Mouse (Mus musculus): ENCODE measurements around the gene Anks1b. TPM values are rescaled to one million over a fixed set of nuclear protein-coding genes. Genes with fewer than 3 reads are reported as not detected.

The Anks1b gene
- total RNA-seq, 2 experiments from 2014 or later: 0.62 to 1.3 TPM

DNA sequence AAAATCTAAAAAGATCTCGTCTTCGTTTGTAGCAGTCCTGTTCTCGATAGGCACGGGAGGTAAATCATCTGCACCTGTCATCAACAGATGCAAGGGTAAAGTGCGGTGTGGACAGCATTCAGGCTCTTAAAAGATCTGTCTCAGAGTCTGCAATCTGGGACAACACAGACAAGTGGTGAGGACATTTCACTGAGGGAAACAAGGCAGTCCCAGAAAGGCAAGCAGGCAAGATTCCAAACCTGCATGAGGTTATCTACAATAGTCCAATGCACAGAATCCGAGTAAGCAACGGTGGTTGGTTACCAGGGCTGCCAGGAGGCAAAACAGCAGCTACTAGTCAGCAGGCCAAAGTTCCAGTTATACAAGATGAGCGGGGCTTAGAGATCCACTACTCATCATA is 912.4 kb downstream of the Anks1b start:
- DNase-seq (ENCODE audit: low spot score in 2 of 2): no peak

DNA sequence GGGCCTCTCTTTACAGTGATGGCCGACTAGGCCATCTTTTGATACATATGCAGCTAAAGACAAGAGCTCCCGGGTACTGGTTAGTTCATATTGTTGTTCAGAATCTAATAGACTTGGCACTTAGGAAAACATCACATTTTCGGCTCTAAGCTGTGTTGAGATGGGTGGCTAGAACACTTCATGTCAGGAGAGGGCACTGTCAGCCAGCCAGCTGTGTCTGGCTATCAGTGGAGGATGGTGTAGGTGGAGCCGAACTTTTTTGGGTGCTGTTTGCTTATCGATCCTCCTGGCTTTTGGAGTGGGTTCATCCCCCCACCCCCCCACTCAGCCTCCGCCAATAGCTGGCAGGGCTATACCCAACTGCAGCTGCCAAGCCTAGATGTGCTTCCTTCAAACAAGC is 929.8 kb downstream of the Anks1b start:
- DNase-seq (ENCODE audit: low spot score in 2 of 2): no peak

DNA sequence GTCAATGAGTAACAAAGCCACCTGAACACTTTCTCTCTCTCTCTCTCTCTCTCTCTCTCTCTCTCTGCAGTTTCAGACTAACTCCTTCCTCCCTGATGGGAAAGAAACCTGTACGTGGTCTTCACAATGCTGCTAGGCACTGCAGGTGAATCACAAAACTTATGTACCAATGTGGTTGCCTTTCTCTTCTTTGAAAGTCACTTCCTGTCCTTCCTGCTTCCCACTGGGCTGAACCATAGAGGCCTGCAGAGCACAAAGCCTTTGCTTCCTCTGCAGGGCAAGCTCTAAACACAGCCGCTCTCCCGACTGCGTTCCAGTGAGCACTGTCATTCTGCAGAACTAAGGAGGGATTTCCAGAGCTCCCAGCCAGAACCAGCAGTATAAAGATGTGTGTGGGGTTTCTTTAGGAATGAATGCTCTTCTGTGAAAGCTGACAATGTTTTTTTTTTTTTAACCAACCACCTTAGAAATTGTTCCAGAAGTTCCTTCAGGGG is 931.3 kb downstream of the Anks1b start:
- DNase-seq (ENCODE audit: low spot score in 2 of 2): no peak

DNA sequence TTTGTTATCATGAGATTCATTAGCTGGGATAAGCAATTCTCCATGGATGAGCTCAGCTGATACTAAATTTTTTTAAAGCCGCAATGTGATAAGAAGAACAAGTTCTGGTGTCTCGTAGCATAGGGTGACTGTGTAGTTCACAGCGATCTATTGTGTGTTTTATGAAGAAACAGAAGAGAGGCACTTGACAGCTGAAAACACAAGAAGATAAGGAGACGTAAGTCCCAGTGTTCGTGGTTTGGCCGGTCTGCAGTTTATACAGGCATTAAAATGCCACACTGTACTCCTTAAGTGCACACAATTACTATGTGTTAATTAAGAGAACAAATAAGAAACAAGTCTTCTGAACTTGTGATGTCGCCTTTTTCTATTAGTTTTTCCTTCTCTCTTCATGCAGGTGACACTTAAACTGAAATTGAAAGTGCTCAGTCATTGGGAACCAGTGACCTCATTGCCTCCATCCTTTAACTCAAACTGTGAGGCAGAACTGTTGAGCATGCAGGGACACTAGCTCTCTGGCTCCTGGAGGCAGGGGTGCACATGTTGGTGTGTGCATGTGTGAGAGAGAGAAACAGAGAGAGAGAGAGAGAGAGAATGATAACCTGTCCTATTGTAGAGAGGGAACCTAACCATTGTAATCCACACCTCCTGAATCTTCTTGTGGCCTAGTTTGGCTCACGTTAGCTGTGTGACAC is 935.5 kb downstream of the Anks1b start:
- no peak for DNase-seq (ENCODE audit: low spot score in 2 of 2)

DNA sequence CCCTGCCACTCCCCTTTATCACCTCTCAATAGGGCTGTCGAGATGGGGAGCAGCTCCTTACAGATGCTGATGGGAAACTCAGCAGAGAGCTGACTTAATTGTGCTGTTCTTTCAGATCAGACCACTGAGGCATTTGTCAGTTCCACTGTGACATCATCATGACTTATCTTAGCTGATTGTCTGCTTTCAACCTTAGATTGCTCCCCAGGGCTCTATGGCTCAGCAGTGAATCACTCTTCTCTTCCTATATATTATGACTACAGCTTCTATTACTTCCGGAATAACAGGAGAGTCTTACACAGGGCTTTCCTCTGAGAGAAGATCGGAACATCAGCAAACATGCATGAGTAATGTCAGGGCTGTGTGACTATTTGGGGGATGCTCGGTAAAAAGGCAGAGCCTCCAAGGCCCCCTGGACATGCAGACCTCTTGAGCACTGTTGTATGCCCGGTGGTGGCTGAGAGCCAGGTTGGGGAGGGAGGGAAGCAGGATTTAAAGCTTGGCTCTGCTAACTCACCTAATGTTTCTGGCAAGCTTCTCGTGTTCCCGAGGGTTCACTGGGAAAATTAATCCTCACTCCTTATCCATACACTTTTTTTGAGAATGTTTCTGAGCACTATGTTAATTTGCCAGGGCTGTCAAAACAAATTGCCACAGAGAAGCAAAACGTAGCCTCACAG is 936.7 kb downstream of the Anks1b start:
- DNase-seq (ENCODE audit: low spot score in 2 of 2): no peak

DNA sequence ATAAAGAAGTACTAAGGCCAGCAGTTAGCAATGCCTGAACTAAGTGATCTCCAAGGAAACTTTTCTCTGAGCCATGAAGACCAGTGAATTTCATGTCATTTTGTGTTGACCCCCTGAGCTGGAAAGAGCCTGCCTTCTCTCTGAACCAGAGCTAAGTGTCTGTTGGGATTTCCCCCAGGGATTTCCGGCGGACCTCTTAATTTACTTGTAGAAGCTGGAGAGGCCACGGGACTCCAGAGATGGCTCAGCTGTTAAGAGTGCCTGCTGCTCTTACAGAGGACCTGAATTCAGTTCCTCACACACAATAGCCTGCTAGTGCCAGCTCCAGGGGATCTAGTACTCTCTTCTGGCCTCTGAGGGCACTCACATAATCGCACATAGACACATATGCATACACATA is 938.1 kb downstream of the Anks1b start:
- no peak for DNase-seq (ENCODE audit: low spot score in 2 of 2)

DNA sequence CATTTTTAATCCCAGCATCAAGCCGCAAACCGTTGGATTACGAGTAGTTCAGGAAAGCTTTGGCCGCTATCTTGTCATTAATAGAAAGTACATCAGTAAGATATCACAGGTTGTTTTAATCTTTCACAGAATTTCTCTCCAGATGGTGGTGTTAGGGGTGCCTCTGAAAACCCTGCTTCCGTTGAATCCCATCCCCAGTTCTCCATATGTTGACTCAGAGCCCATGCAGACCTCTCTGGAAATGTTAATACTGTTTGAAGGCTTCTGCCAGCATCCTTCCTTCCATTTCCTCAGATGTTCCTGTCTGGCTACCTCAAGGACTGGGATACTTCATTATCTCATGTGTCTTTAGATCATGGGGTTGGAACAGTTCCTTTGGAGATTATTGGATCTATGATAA is 940.0 kb downstream of the Anks1b start:
- DNase-seq (ENCODE audit: low spot score in 2 of 2): no peak

DNA sequence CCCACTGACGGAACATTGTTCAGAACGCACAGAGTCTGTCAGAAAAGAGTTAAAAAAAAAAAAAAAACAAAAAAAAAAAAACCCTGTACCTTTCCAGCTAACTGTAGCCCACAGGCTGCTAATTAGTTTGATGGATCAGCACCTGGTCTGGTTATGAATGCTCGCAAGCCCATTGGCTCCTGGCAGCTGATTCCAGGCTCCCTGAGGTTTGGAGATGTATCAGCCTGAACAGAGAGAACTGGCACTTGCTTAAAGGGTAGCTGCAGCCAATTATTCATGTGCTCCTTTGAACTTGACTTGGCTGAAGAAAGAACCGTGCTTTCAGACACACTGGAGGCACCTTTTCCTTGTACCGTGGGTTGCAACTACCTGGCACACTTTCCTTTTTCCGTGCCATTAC is 941.1 kb downstream of the Anks1b start:
- no peak for DNase-seq (ENCODE audit: low spot score in 2 of 2)

DNA sequence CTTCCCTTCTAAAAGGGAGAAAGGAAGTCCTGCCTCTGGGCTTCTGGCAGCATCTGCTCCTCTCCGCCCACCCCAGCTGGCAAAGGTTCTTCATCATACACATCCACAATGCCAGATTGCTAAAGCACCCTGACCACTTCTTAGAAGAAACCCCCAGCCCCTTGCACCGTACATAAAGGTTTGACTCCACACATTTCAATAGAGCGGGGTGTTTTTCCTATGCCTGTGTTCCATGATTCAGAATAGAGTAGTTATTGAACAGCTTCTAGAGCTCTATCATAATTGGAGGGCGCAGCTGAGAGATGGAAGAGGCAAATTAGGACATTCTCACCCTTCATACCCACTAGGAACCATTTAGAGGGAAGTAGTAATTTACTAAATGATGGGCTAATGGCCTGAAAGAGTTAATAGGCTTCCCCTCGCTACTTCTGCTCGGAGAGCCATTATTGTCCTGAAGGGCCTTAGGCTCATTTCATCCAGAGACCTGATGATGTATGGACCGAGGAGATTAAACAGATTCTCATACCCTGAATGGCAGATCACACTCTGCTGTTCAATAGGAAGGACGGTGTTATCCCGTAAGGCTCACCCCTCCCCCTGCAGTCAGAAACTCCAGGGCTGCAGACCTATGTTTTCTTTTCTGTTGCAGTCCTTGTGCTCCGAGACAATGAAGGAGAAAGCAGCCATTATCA is 945.1 kb downstream of the Anks1b start:
- no peak for DNase-seq (ENCODE audit: low spot score in 2 of 2)

DNA sequence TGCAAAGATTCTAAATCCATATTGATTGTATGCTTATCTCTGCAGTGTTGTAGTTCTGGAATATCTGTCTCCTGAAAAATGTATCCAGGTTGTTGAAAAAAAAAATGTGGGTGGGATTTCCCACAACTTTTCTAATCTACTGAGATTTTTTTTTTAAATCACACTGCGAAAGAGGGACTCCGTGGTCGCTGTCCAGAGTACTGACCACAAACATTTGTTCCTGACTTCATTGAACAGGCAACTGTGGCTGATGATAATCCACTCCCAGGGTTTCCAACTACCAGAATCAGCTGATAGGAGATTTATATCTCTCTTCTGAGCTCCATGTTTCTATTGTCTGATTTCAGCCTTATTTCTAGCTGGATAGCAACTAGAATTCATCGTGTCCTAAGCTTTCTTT is 950.1 kb downstream of the Anks1b start:
- peak in 1 of 2 experiments; percentile 31 for DNase-seq (ENCODE audit: low spot score in 2 of 2)

DNA sequence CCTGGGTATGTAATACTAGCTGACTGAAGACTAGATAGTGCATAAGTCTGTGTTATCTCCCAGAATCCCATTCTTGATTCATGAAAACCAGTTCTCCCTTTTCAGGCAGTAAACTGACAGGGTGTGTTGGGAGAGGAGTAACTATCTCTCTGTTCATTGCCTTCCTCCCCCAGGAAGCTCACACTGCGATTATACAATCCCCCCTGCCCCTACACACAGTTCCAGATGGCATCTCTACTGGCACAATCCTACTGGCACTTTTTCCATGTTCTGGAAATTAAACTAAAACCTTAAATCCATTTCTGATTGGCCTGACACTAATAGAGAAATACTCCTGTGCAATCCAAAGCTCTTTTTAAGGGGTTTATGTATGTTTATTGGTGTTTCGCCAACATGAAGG is 951.4 kb downstream of the Anks1b start:
- no peak for DNase-seq (ENCODE audit: low spot score in 2 of 2)

DNA sequence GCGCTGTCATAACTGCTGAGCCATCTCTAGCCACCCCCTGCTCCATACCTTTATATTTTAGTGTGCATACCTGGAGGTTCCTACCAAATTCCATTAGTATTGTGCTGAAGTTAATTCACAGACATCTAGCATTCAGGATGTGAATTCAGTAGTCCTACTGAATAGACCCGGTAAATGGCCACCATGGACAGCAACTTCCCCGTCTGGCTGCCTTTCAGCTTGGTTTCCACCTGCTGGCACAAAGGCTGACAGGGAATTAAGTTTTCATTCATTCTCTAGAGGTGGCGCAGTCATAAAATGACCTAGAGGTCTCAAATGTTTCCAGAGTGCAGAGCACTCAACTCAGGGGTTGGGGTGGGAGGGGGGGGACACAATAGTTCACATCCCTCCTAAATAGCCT is 953.6 kb downstream of the Anks1b start:
- peak in 1 of 2 experiments; percentile 29 for DNase-seq (ENCODE audit: low spot score in 2 of 2)

DNA sequence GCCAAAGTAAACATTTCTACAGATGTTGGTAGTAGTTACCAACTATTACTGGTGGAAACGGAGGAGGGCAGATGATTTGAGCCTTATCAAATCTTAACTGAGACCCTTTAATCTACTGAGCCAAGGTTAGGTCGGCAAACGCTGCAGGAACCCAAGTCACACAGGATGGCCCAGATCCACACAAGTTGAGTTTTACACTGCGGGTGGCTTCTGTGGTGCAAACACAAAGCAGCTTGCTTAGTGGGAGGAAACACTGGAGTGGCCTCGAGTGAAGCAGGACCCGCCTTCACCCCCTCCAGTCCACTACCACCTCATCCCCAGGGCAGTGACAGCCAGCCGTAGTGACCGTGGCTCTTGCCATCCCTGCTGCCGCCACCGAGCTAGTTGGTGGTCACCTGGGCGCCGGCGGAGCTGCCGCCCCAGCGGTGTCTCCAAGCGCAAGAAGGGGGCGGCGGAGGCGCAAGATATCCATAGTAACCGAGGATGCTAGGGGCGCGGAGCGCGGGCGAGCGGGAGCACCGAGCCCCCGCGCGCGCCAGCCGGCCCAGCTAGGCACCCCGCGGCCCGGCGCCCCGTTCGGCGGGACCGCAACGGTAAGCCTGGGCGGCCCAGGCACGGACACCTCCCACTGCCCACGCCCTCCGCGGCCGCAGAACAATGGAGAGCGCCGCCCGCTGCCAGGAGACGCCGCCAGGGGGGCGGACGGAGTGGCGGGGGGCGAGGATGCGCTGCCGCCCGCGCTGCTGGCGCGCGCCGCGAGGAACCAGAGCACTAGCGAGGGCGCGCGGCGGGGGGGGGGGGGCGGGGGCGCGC is 955.5 kb downstream of the Anks1b start:
- peak in 1 of 2 experiments; percentile 9 for DNase-seq (ENCODE audit: low spot score in 2 of 2)

DNA sequence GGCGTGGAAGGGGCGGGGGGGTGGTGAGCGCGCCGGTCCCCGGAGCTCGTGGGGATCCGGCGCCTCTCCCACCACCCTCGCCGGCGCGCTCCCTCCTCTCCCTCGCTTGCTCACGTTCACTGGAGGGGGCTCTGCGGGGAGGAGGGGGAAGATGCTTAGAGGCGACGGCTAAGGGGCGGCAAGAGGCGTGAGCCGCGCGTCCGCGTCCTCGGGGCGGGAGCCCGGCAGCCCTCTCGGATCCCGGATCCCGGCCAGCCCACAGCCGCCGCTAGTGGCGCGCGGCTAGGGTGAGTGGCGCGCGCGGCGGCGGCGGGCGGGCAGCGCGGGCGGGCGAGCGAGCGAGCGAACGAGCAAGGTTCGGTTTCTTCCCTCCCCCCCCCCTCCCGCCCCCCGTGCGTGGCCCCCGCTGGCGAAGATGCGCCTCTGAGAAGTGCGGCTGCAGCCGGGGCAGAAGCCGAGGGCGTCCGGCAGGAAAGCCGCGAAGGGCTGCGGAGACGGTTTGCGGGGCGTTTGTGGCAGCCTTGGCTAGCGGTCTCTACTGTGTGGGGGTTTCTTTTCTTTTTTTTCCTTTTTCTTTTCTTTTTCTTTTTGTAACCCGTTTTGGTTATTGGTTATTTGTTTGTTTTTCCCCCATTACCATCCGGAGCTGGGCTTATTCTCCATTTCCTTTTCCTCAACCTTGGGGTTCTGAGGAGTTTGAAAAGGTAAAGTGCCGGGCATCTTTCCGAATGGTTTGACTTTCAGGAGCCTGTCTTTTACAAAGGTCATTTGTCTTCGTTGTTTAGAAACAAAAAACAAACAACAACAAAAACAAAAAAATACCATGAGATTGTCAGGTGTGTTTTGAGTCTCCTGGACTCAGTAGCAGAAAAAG is 956.3 kb downstream of the Anks1b start:
- DNase-seq (ENCODE audit: low spot score in 2 of 2): peak; percentile 10 to 20

DNA sequence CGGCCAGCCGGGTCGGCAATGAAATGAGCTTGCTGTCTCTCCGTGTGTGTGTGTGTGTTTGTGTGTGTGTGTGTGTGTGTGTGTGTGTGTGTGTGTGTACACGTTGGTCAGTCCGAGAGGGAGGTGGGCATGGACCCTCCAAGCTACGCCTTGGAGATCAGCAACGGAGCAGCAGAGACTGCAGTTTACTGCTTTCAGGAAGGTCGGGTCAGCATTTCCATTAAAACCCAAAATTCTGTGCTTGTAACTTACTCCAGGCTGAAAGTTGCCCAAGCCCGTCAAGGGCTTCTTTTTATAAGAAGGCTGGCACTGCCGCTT is 956.9 kb downstream of the Anks1b start:
- DNase-seq (ENCODE audit: low spot score in 2 of 2): no peak

DNA sequence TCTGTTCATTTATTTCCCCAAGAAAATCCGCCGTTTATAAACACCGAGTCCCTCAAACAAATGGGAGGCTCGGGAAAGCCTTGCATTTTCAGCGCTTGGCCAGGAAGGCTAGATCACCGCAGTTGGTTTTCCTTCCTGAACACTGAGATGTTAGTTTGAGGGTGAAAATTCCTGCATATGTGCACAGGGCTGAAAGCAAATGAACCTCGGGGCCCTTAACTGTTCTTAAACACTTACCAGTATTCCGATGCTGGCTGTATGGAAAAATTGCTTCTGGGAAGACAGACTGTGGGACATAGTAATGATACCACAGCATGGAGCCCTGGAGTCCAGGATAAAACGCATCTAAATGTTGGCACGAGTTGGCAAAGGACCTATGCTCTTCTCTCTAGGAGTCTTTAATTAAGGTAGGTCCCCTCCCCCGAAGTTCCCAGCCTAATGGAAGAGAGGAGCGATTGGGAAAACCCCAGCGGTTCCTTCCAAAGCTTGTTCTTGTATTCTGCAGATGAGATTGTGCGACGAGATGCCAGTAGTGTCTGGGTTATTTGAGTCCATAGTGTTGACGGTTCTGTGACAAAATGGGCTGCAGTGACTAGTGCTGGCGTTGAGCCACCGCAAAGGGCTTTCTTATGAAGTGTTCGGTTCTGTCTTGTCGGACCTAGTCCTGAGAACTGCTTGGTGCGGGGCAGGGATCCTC is 957.4 kb downstream of the Anks1b start:
- no peak for DNase-seq (ENCODE audit: low spot score in 2 of 2)

DNA sequence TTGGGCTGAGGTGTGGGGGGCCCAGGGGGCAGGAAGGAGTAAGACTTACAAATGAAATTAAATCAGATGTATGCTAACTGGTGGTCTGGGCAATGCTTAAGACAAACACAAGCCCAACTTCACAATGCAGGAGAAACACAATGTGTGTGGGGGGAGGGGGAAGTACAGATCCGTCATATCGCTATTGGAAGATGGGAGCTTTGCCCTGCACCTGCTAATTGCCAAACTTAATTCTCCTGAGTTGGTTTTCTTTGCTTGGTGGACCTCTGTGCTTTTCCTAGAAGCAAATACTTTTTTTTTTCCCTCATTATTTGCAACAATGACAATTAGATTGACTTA is 957.9 kb downstream of the Anks1b start:
- DNase-seq (ENCODE audit: low spot score in 2 of 2): no peak

DNA sequence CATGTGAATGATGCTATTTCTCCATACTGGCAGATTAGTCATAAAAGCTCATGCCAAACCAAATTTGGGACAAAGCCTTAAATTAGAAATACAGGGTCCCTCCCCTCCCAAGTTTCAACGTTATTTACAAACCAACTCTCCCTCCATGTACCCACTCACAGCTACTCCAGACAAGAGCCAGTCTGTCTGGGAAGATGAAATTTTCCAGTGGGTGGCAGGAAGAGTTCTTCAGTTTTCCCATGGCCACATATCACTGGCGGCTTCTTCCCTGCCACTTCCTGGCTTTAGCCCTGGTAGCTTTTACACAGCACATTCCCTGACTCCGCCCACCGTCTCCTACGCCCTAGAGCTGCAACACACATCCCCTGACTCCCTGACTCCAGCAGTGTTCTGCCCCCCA is 961.0 kb downstream of the Anks1b start:
- DNase-seq (ENCODE audit: low spot score in 2 of 2): no peak

DNA sequence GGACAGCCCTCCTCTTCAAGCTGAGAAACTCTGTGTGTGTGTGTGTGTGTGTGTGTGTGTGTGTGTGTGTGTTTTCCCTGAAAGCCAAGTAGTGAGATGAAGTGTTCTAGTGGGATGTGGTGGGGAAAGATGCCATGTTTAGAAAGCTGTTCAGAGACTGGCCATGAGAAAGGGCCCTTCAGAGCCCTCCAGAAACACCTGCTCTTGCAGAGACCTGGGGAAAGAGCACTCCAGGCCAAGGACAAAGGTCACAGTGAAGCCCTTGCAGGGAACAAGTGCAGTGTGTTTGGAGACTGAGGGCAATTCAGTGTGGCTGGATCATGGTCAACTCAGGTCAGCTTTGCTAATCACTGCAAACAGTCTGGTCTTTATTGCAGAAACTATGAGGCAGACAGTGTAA is 961.9 kb downstream of the Anks1b start:
- DNase-seq (ENCODE audit: low spot score in 2 of 2): no peak
